Mouse (Mus musculus): ENCODE measurements around the gene Pfn1. TPM values are rescaled to one million over a fixed set of nuclear protein-coding genes. Genes with fewer than 3 reads are reported as not detected.

Pfn1 gene
- total and polyA plus RNA-seq, 2 experiments from 2014 or later = 903 to 959 TPM

DNA sequence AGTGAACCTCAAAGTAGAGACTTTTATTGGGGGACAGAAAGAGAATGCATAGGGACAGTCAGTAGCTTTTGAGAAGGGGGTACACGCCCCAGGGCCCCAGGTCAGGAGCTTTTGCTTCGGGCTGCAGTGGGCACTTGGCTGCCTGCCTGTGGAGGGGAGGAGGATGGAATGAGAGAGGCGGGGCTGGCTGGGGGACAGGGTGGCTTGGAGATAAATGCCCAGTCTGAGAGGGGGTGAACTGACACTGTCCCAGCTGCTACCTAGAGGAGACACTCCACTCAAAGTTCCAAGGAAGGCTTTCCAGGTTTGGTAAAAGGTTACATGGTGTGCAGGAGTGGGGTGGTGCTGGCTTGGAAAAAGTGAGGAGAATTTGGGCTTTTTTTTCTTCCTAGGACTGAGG lies 2.5 kb upstream of the Pfn1 start, which contains the start of gene Eno3:
Gene Eno3, plus strand, starts transcription at position 239 of the 400 bp plus-strand sequence.
- Histone ChIP-seq H3K9ac (replicated peaks; ENCODE audit: low read depth, low read length) (peak within 1 kb of the TSS; percentile 99), H3K9me3 (replicated peaks; ENCODE audit: control insufficient read depth, low read length) (no peaks in the 10 kb centered on the region), H3K4me3 (ENCODE audit: low read depth, low read length) (peak within 1 kb of the TSS; percentile 96), H3K36me3 (replicated peaks; ENCODE audit: control insufficient read depth, insufficient read depth, low read length) (peaks cover 35% of the 10 kb centered on the region), H3K27me3 (ENCODE audit: control insufficient read depth, insufficient read depth, low read length) (no peaks in the 10 kb centered on the region), H3K4me2 (ENCODE audit: low read depth, low read length) (peak within 1 kb of the TSS; percentile 75), H3K4me1 (ENCODE audit: control insufficient read depth, insufficient read depth) (peaks cover 47% of the 10 kb centered on the region), H3K27ac (ENCODE audit: low read depth) (peak within 1 kb of the TSS; percentile 100)
- ATAC-seq (ENCODE audit: insufficient read depth, low read depth) = peak; percentile 25
- DNase-seq (ENCODE audit: low spot score) = no peak
- TF ChIP-seq CTCF (IDR thresholded peaks at IDR 0.05; ENCODE audit: low read depth) (no peak), EP300 (IDR thresholded peaks at IDR 0.05; ENCODE audit: low read depth) (no peak; the same call in 1 of the 2 replicates)
- WGBS = 19% methylated on average over 3 of the region's 3 CpGs

DNA sequence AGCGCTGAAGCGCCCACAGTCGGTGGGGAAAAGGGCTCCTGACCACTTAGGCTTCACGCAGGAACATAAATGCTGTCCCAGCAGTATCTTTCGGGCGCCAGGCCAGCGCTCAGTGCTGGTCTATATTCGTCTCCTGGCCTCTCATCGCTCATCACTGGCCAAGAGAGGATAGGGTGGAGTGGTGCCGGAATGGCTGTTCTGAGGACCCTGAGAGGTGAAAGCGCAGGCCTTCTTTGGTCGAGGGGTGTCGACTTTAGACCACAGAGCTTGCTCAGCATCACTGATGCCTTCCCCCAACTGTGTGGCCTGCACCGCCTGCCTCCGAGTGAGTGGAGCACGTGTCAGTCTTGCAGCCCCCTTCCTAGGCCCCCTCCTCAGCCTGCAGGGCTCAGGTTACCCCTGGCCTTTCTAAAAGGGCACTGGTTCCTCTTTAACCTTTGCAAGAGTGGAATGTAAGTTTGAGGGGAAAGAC lies 2.0 kb upstream of the Pfn1 start:
- Histone ChIP-seq H3K4me1 (ENCODE audit: control insufficient read depth, insufficient read depth) (peaks cover 47% of the 10 kb centered on the region), H3K4me2 (ENCODE audit: low read depth, low read length) (peak overlapping the region; percentile 75), H3K4me3 (ENCODE audit: low read depth, low read length) (peak overlapping the region; percentile 96), H3K36me3 (replicated peaks; ENCODE audit: control insufficient read depth, insufficient read depth, low read length) (peaks cover 35% of the 10 kb centered on the region), H3K27me3 (ENCODE audit: control insufficient read depth, insufficient read depth, low read length) (no peaks in the 10 kb centered on the region), H3K9ac (replicated peaks; ENCODE audit: low read depth, low read length) (peak overlapping the region; percentile 99; the same call in 1 of the 2 replicates), H3K9me3 (replicated peaks; ENCODE audit: control insufficient read depth, low read length) (no peaks in the 10 kb centered on the region), H3K27ac (ENCODE audit: low read depth) (peak overlapping the region; percentile 100)
- WGBS = 8% methylated on average over 16 of the region's 16 CpGs
- TF ChIP-seq CTCF (IDR thresholded peaks at IDR 0.05; ENCODE audit: low read depth) (peak; percentile 1; the same call in 1 of the 2 replicates), EP300 (IDR thresholded peaks at IDR 0.05; ENCODE audit: low read depth) (0 out of 2 replicates have a peak, but pooled peaks have one; percentile 57)
- peak; percentile 83 for DNase-seq (ENCODE audit: low spot score)
- peak; percentile 70 for ATAC-seq (ENCODE audit: insufficient read depth, low read depth)

DNA sequence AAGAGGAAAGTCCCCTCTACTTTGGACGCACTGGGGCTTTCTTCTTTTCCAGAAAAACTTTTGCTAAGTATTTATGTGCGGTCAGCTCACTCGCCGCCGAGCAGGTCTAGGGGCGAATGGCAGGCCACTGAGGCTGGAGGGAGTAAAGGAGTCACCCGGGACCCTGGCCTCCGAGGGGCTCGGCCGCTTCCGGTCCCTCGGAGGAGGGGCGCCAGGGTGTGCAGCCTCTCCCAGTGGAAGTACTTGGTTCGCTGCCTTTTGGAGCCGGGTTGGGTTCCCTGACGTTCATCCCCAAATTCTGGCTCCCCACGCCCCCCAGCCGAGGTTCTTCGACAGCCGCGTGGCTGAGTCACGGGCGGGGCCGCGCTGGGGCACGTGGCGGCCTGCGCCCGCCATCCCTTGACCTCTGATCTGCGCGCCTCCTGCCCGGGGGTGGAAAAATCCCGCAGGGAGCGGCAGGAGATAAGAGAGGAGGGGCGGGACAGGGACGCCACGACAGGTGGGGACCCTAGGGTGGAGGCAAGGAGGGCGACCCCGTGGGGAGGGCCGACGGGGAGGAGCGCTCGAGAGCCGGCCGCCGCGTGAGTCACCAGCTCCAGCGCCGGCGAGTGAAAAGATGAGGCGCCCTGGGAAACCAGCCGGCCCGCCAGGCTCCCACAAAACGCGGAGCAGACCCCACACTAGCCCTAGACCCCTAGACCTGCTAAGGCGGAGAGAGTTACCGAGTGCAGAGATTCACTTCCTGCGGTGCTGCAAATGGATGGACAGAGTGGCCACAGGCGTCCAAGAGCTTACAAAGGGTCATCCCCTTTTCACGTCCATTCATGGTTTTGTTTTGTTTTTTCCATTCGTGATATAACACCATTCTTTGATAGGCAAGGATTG lies 1.4 kb upstream of the Pfn1 start:
- under 1% methylated on average over 61 of the region's 61 CpGs for WGBS

GRCm38 (mm10) chr11:70654923-70655570 lies 603 bp upstream of the Pfn1 start:
- ATAC-seq (ENCODE audit: insufficient read depth, low read depth) (peak; percentile 58), DNase-seq (ENCODE audit: low spot score) (peak; percentile 80)
- 0% methylated on average over 48 of the region's 48 CpGs for WGBS
- no peaks in the 10 kb centered on the region for H3K27me3 ChIP-seq (ENCODE audit: control insufficient read depth, insufficient read depth, low read length)
- H3K27ac ChIP-seq (ENCODE audit: low read depth) = peak overlapping the region; percentile 100
- no peak; the same call in 1 of the 2 replicates for TF ChIP-seq EP300 (IDR thresholded peaks at IDR 0.05; ENCODE audit: low read depth)
- TF ChIP-seq CTCF (IDR thresholded peaks at IDR 0.05; ENCODE audit: low read depth) = no peak
- H3K9me3 ChIP-seq (replicated peaks; ENCODE audit: control insufficient read depth, low read length) = no peaks in the 10 kb centered on the region
- peaks cover 36% of the 10 kb centered on the region for H3K4me1 ChIP-seq (ENCODE audit: control insufficient read depth, insufficient read depth)
- H3K36me3 ChIP-seq (replicated peaks; ENCODE audit: control insufficient read depth, insufficient read depth, low read length) = peaks cover 37% of the 10 kb centered on the region
- H3K4me3 ChIP-seq (ENCODE audit: low read depth, low read length) = peak overlapping the region; percentile 96
- peak overlapping the region; percentile 99 for H3K9ac ChIP-seq (replicated peaks; ENCODE audit: low read depth, low read length)
- peak overlapping the region; percentile 75 for H3K4me2 ChIP-seq (ENCODE audit: low read depth, low read length)

More for the DNA sequence above, 1.4 kb upstream of the Pfn1 start:
- Histone ChIP-seq H3K27ac (ENCODE audit: low read depth) (peak overlapping the region; percentile 100), H3K4me2 (ENCODE audit: low read depth, low read length) (peak overlapping the region; percentile 75), H3K4me1 (ENCODE audit: control insufficient read depth, insufficient read depth) (peaks cover 41% of the 10 kb centered on the region), H3K27me3 (ENCODE audit: control insufficient read depth, insufficient read depth, low read length) (no peaks in the 10 kb centered on the region), H3K36me3 (replicated peaks; ENCODE audit: control insufficient read depth, insufficient read depth, low read length) (peaks cover 36% of the 10 kb centered on the region), H3K4me3 (ENCODE audit: low read depth, low read length) (peak overlapping the region; percentile 96), H3K9ac (replicated peaks; ENCODE audit: low read depth, low read length) (peak overlapping the region; percentile 99), H3K9me3 (replicated peaks; ENCODE audit: control insufficient read depth, low read length) (no peaks in the 10 kb centered on the region)
- ATAC-seq (ENCODE audit: insufficient read depth, low read depth) (no peak), DNase-seq (ENCODE audit: low spot score) (no peak)
- TF ChIP-seq EP300 (IDR thresholded peaks at IDR 0.05; ENCODE audit: low read depth) (peak; percentile 39; the same call in 1 of the 2 replicates), CTCF (IDR thresholded peaks at IDR 0.05; ENCODE audit: low read depth) (no peak)

Data from heart, postnatal 0 days (tissue).